Mouse (Mus musculus) neural tube, embryonic 11.5 days (tissue): ENCODE measurements at regions not wholly inside any gene's neighbourhood (a gene's known extent, or its start where the extent isn't known, plus 50 kb on each side); places are given as distances from the start of the nearest gene placed in this dataset.
A peak's percentile ranks its signal among the peaks of the same experiment; 100 is the strongest.

Experiments used
- ATAC-seq: fragments of 200-750 bp; cut with Nextera tagmentation; 2 replicates; pipeline ENCODE4 v1.8.0; 2017; ENCODE audit warnings: moderate number of reproducible peaks, mild to moderate bottlenecking, moderate TSS enrichment, moderate library complexity; ENCODE audit not compliant: insufficient read depth, low FRiP score, low TSS enrichment
- DNase-seq: peaks from one replicate; pipeline ENCODE4 v3.0.0-alpha.2; 2015; ENCODE audit warnings: low spot score
- H3K27ac ChIP-seq: fragments of 300-500 bp; sonication (generic); 2 replicates; pipeline ENCODE4 v1.5.1; 2014; ENCODE audit warnings: low read depth, mild to moderate bottlenecking, low read length
- H3K27me3 ChIP-seq: fragments of 300-500 bp; sonication (generic); 2 replicates; pipeline ENCODE4 v1.6.1; 2014; ENCODE audit warnings: mild to moderate bottlenecking, low read length, mixed read lengths; ENCODE audit not compliant: control insufficient read depth, insufficient read depth
- H3K36me3 ChIP-seq: fragments of 300-500 bp; sonication (generic); 2 replicates; pipeline ENCODE4 v1.6.1; 2014; ENCODE audit warnings: mild to moderate bottlenecking, low read length, moderate library complexity, mixed read lengths; ENCODE audit not compliant: control insufficient read depth, insufficient read depth
- H3K4me1 ChIP-seq: fragments of 300-500 bp; sonication (generic); 2 replicates; pipeline ENCODE4 v1.6.1; 2014; ENCODE audit warnings: low read length, mixed read lengths; ENCODE audit not compliant: control insufficient read depth, insufficient read depth
- H3K4me2 ChIP-seq: fragments of 300-500 bp; sonication (generic); 2 replicates; pipeline ENCODE4 v1.6.1; 2014; ENCODE audit warnings: low read depth, mild to moderate bottlenecking, moderate library complexity
- H3K4me3 ChIP-seq: fragments of 300-500 bp; sonication (generic); 2 replicates; pipeline ENCODE4 v1.5.1; 2014; ENCODE audit warnings: low read depth, low read length
- H3K9ac ChIP-seq: fragments of 300-500 bp; sonication (generic); 2 replicates; pipeline ENCODE4 v1.6.1; 2014; ENCODE audit warnings: mild to moderate bottlenecking, low read length
- H3K9me3 ChIP-seq: fragments of 300-500 bp; sonication (generic); 2 replicates; pipeline ENCODE4 v1.6.1; 2016; ENCODE audit warnings: low read length; ENCODE audit not compliant: control insufficient read depth
- WGBS: fragments of 180-500 bp; shearing (Covaris S2); extraction: QIAGEN DNeasy Blood & Tissue Kit; methylation state at CpG from one replicate; pipeline ENCODE4 v1.1.7; 2014; 5-methylcytosine and 5-hydroxymethylcytosine counted together

DNA sequence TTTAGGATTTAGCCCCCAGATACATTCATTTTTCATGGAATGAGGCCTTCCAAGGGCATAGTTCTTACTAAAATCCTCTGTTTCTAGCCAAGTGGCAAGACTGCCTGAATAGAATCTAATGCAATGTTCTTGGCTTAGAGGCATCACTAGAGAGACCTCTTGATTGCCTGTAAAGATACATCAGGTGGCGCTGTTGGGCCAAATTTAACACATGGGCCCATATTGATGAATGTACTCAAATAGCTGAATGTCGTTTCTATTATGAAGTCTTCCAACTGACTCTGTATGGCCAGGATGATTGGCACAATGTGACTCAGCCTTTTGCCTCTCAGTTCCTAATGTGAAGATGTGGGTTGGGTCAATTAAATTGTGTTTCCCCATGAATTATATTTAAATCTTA is 328.0 kb downstream of the Slco6d1 start:
- Histone ChIP-seq H3K4me2 (no peak overlapping the region), H3K4me1 (no peaks in the 10 kb centered on the region), H3K4me3 (no peak overlapping the region), H3K9ac (no peak overlapping the region), H3K9me3 (no peaks in the 10 kb centered on the region), H3K36me3 (no peaks in the 10 kb centered on the region), H3K27ac (no peak overlapping the region), H3K27me3 (no peaks in the 10 kb centered on the region)
- peak; percentile 51 for DNase-seq
- ATAC-seq = peak; percentile 40
- WGBS = 14% methylated on average over 2 of the region's 2 CpGs

DNA sequence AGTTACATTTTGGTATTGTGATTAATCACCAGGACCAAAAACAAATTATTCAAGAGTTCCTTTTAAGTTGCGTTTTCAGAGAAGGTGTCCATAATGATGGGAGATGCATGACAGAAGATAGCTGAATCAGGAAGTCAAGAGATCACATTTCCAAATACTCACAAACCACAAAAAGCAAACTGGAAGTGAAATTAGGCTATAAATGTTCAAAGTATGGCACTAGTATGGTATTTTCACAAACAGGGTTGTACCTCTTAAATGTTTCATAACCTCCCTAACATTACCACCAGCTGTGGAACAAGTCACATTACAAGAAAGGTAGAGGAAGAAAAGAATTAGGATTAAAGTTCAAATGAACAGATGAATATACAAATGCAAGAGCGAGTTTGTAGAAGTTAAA is 367.6 kb downstream of the Slco6d1 start:
- ATAC-seq (no peak), DNase-seq (no peak)
- Histone ChIP-seq H3K27me3 (no peaks in the 10 kb centered on the region), H3K4me3 (no peak overlapping the region), H3K27ac (no peak overlapping the region), H3K4me1 (no peaks in the 10 kb centered on the region), H3K36me3 (no peaks in the 10 kb centered on the region), H3K4me2 (no peak overlapping the region), H3K9me3 (no peaks in the 10 kb centered on the region), H3K9ac (no peak overlapping the region)
- 94% methylated on average over 2 of the region's 2 CpGs for WGBS

DNA sequence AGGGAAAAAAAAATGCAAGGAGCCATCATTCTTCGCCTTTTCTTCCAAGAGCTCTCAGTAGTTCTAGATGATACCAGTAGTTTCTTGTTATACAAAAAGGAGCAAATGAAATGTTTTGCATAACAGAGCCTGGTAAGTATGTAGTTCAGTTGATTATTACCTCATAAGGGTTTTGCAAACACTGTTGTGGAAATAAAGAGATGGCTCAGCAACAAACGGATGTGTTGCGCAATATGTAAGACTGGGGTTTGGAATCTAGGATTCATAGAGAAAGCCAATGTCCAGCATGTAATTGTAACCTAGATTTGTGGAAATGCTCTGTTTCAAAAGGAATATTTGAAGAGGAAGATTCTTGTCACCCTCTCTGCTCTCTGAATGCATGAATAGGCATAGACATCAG is 372.4 kb downstream of the Slco6d1 start:
- H3K9ac ChIP-seq = no peak overlapping the region
- no peaks in the 10 kb centered on the region for H3K36me3 ChIP-seq
- no peaks in the 10 kb centered on the region for H3K27me3 ChIP-seq
- ATAC-seq (no peak), DNase-seq (no peak)
- no peaks in the 10 kb centered on the region for H3K4me1 ChIP-seq
- no peaks in the 10 kb centered on the region for H3K9me3 ChIP-seq
- no peak overlapping the region for H3K4me2 ChIP-seq
- H3K27ac ChIP-seq = no peak overlapping the region
- H3K4me3 ChIP-seq = no peak overlapping the region
- 92% methylated on average over 3 of the region's 3 CpGs for WGBS

DNA sequence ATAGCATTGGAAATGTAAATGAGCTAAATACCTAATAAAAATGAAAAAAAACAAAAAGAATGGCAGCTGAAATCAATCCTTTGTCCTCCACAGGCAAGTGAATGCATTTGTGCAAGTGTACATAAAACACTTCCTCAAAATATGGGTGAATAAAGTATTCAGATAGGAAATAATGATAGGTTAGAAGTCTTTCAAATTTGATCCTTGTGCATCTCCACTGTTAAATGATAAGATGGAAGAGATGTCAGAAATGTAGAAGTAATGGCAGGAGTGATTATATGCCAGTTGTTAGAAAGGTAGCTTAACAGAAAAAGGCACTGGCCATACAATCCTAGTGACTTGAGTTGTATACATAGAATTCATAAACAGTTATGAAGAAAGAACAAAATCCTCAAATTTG is 391.6 kb downstream of the Slco6d1 start:
- no peaks in the 10 kb centered on the region for H3K36me3 ChIP-seq
- no peak overlapping the region for H3K4me3 ChIP-seq
- ATAC-seq = no peak
- H3K9ac ChIP-seq = no peak overlapping the region
- H3K27me3 ChIP-seq = no peaks in the 10 kb centered on the region
- H3K4me2 ChIP-seq = no peak overlapping the region
- H3K9me3 ChIP-seq = no peaks in the 10 kb centered on the region
- no peaks in the 10 kb centered on the region for H3K4me1 ChIP-seq
- no peak for DNase-seq
- no peak overlapping the region for H3K27ac ChIP-seq

DNA sequence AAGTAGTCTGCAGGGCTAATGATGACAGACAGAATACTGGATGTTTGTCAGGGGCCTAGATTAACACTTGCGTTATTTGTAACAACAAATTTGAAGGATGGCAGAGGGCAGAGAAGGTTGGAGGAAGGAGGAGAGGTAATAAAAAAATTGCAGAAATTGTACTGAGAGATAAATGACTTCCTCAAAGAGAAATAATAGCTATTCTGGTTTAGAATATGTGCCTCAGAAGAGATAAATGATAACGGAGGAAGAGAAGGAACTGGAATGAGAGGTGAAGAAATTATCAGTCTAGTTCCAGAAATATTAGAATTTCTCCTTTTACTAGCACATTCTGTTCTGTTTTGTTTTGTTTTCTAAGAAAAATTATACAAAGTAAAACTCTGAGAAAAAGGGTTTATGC is 393.1 kb downstream of the Slco6d1 start:
- H3K36me3 ChIP-seq = no peaks in the 10 kb centered on the region
- no peak overlapping the region for H3K9ac ChIP-seq
- ATAC-seq = no peak
- H3K4me1 ChIP-seq = no peaks in the 10 kb centered on the region
- no peak overlapping the region for H3K27ac ChIP-seq
- no peak overlapping the region for H3K4me2 ChIP-seq
- no peaks in the 10 kb centered on the region for H3K9me3 ChIP-seq
- no peaks in the 10 kb centered on the region for H3K27me3 ChIP-seq
- no peak for DNase-seq
- H3K4me3 ChIP-seq = no peak overlapping the region
- 91% methylated on average over 2 of the region's 2 CpGs for WGBS

DNA sequence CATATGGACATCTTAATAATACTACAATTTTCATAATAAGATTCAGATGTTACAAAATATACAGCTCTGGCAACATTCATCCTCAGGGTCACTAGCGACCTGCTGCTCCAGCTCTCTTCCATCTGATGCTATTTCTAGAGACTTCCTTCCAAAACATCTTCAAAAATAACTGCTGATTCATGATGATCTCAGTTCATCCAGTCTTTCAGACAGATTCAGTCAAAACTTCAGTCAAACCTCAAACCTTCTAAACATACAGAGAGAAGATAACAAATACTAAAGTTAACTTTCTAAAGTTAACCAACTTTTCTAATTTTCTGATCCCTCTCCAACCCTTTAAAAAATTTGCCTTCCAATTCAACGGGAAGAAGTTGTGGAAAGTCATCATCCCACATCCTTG is 397.2 kb downstream of the Slco6d1 start:
- Histone ChIP-seq H3K36me3 (no peaks in the 10 kb centered on the region), H3K27me3 (no peaks in the 10 kb centered on the region), H3K4me2 (no peak overlapping the region), H3K4me1 (no peaks in the 10 kb centered on the region), H3K4me3 (no peak overlapping the region), H3K9me3 (no peaks in the 10 kb centered on the region), H3K9ac (no peak overlapping the region), H3K27ac (no peak overlapping the region)
- DNase-seq = no peak
- no peak for ATAC-seq
- WGBS = 83% methylated on average over 2 of the region's 2 CpGs

DNA sequence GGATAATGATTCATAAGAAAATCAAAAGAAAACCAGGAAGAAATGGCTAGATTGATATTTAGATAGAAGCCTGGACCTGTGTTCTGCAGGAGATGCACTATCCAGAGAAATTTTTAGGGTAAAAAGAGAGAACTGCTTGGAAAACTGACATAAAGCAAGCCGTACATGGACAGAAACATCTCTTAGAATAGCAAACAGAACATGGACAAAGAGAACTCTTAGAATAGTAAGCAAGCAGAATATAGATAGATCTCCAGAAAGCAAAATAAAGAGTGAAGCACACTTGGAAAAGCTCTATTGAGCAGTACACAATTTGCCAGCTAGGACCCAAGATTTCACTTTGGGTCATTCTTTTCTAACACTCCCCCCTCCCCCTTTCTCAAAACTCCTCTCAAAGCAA is 439.3 kb downstream of the Slco6d1 start:
- Histone ChIP-seq H3K36me3 (no peaks in the 10 kb centered on the region), H3K4me3 (no peak overlapping the region), H3K9me3 (no peaks in the 10 kb centered on the region), H3K27ac (no peak overlapping the region), H3K4me2 (no peak overlapping the region), H3K9ac (no peak overlapping the region), H3K27me3 (no peaks in the 10 kb centered on the region), H3K4me1 (no peaks in the 10 kb centered on the region)
- ATAC-seq (no peak), DNase-seq (no peak)
- 94% methylated on average over 1 of the region's 1 CpGs for WGBS

DNA sequence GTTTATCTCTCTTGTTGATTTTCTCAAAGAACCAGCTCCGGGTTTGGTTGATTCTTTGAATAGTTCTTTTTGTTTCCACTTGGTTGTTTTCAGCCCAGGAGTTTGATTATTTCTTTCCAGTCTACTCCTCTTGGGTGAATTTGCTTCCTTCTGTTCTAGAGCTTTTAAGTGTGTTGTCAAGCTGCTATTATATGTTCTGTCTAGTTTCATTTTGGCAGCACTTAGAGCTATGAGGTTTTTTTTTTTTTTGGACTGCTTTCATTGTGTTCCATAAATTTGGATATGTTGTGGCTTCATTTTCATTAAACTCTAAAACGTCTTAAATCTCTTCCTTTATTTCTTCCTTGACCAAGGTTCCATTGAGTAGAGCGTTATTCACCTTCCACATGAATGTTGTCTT is 485.3 kb downstream of the Slco6d1 start:
- DNase-seq = no peak
- no peak overlapping the region for H3K4me2 ChIP-seq
- no peak overlapping the region for H3K27ac ChIP-seq
- no peaks in the 10 kb centered on the region for H3K27me3 ChIP-seq
- WGBS = 93% methylated on average over 3 of the region's 3 CpGs
- H3K36me3 ChIP-seq = no peaks in the 10 kb centered on the region
- ATAC-seq = no peak
- H3K9me3 ChIP-seq = no peaks in the 10 kb centered on the region
- no peak overlapping the region for H3K9ac ChIP-seq
- H3K4me1 ChIP-seq = no peaks in the 10 kb centered on the region
- no peak overlapping the region for H3K4me3 ChIP-seq

DNA sequence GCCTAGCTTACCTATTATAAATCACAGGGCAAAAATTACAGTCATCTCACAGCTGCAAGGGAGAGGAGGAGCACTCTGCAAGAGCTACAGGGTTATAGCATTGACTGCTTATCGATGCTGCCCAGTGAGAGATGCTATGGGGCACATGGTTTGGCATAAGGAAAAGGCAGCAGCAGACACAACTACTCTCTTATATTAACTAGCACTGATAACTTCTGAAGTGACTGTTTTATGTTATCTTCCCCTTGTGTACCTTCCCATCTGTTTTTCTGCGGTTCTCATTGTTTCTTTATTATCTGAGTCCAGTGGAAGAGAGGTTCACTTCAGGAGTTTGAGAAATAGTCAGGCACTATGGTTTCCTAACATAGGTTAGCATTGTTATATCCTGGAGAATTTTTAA is 502.1 kb downstream of the Slco6d1 start:
- no peak overlapping the region for H3K4me2 ChIP-seq
- no peak overlapping the region for H3K4me3 ChIP-seq
- H3K27ac ChIP-seq = no peak overlapping the region
- H3K9ac ChIP-seq = no peak overlapping the region
- no peaks in the 10 kb centered on the region for H3K36me3 ChIP-seq
- no peaks in the 10 kb centered on the region for H3K9me3 ChIP-seq
- WGBS = 83% methylated on average over 2 of the region's 2 CpGs
- no peaks in the 10 kb centered on the region for H3K27me3 ChIP-seq
- ATAC-seq = no peak
- no peak for DNase-seq
- H3K4me1 ChIP-seq = no peaks in the 10 kb centered on the region
